ENCODE assay signal across 22 mouse cellular contexts in the genomic region with DNA sequence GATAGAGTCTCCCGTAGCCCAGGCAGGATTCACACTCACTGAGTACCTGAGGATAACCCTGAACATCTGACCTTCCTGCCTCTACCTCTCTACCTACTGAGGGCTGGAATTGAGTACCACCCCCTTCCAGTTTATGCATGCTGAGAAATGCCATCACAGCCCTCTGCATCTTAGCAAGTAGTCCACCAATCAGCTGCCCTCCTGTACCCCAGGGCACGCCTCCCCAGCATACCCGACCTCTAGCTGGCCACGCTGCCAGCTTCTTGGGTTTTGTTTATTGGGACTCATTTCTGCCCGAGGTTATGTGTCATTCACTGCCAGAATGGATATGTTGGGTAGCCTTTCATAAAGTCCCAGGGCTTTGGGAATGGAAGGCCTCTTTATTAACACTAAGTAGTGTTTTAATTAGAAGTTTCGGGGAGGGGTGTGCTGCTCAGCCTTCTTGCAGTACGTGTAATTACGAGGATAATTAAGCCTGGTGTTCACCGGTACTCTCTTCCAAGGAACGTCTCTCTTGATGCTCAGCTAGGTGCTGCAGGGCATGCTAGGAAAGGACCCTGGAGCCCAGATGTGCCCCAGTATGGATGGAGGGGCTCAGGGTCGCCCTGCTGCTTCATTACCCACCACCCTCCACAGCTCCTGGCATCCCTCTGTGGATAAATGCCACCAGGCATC. TPM values are rescaled to one million over a fixed set of nuclear protein-coding genes. Genes with fewer than 3 reads are reported as not detected.
DNase-seq lines count a peak whose midpoint lies in the region; ATAC-seq and TF ChIP-seq lines count a peak whose summit lies in the region.
"Had no signal": no experiment of that assay in that cellular context is flagged by ENCODE, and none has a peak within 500 bp of the region (broad histone marks: within the 10 kb centered on the region; RNA-seq: fewer than 3 reads in every experiment).

No protein-coding gene starts in this region.

- no peaks in the 10 kb centered on the region for H3K36me3 ChIP-seq in forebrain, embryonic 11.5 days (ENCODE audit: control insufficient read depth, insufficient read depth, low read length)
- no peaks in the 10 kb centered on the region for H3K36me3 ChIP-seq in forebrain, postnatal 0 days (ENCODE audit: insufficient read depth)
- H3K36me3 ChIP-seq in hindbrain, embryonic 16.5 days (ENCODE audit: control insufficient read depth, insufficient read depth, low read length) = no peaks in the 10 kb centered on the region
- H3K36me3 ChIP-seq in hindbrain, embryonic 12.5 days = no peaks in the 10 kb centered on the region
- no peaks in the 10 kb centered on the region for H3K36me3 ChIP-seq in forebrain, embryonic 13.5 days (ENCODE audit: poor library complexity, severe bottlenecking)
- H3K36me3 ChIP-seq in neural tube, embryonic 14.5 days (ENCODE audit: control insufficient read depth, insufficient read depth, low read length) = no peaks in the 10 kb centered on the region
- H3K36me3 ChIP-seq: embryonic facial prominence, embryonic 12.5 days; heart, embryonic 10.5 days; intestine, embryonic 15.5 days had no signal

- no peak for TF ChIP-seq CTCF in forebrain, postnatal 0 days (IDR thresholded peaks at IDR 0.05; ENCODE audit: low read depth)

- no peaks in the 10 kb centered on the region for H3K9me3 ChIP-seq in forebrain, embryonic 11.5 days (ENCODE audit: control insufficient read depth, low read length)
- H3K9me3 ChIP-seq in forebrain, postnatal 0 days (ENCODE audit: low read length) = no peaks in the 10 kb centered on the region
- H3K9me3 ChIP-seq in hindbrain, embryonic 16.5 days (ENCODE audit: control insufficient read depth, low read length) = no peaks in the 10 kb centered on the region
- H3K9me3 ChIP-seq in hindbrain, embryonic 12.5 days (replicated peaks) = no peaks in the 10 kb centered on the region
- no peaks in the 10 kb centered on the region for H3K9me3 ChIP-seq in forebrain, embryonic 13.5 days (replicated peaks)
- no peaks in the 10 kb centered on the region for H3K9me3 ChIP-seq in neural tube, embryonic 14.5 days (ENCODE audit: control insufficient read depth, low read length)
- H3K9me3 ChIP-seq: embryonic facial prominence, embryonic 12.5 days; heart, embryonic 10.5 days; intestine, embryonic 15.5 days had no signal

- ATAC-seq in forebrain, embryonic 11.5 days (replicated peaks; ENCODE audit: low FRiP score) = peak; percentile 70
- ATAC-seq in forebrain, postnatal 0 days = no peak
- ATAC-seq in hindbrain, embryonic 16.5 days = peak; percentile 56
- no peak for ATAC-seq in hindbrain, embryonic 12.5 days (ENCODE audit: low FRiP score)
- ATAC-seq in forebrain, embryonic 13.5 days = peak; percentile 58; the same call in 1 of the 2 replicates
- 0 out of 2 replicates have a peak, but pooled peaks have one; percentile 11 for ATAC-seq in neural tube, embryonic 14.5 days (ENCODE audit: low read depth)
- ATAC-seq in erythroid progenitor cell, adult 5-6 weeks (replicated peaks; ENCODE audit: low FRiP score, poor library complexity, severe bottlenecking) = no peak
- ATAC-seq: activated CD4-positive, CD25-positive, alpha-beta regulatory T cell, adult 4 months; intestine, embryonic 15.5 days; Patski had no signal

- peaks cover 6% of the 10 kb centered on the region; the same call in 1 of the 2 replicates for H3K4me1 ChIP-seq in forebrain, embryonic 11.5 days (replicated peaks; ENCODE audit: control insufficient read depth, insufficient read depth, low read length)
- H3K4me1 ChIP-seq in forebrain, postnatal 0 days (ENCODE audit: insufficient read depth) = no peaks in the 10 kb centered on the region
- H3K4me1 ChIP-seq in hindbrain, embryonic 16.5 days (ENCODE audit: control insufficient read depth, insufficient read depth, low read depth, low read length) = peaks cover 5% of the 10 kb centered on the region
- H3K4me1 ChIP-seq in hindbrain, embryonic 12.5 days = peaks cover 8% of the 10 kb centered on the region
- peaks cover 26% of the 10 kb centered on the region for H3K4me1 ChIP-seq in forebrain, embryonic 13.5 days
- H3K4me1 ChIP-seq in neural tube, embryonic 14.5 days (ENCODE audit: control insufficient read depth, insufficient read depth, low read length) = no peaks in the 10 kb centered on the region
- H3K4me1 ChIP-seq: intestine, embryonic 15.5 days had no signal

- WGBS in forebrain, embryonic 11.5 days = 52% methylated on average over 11 of the region's 11 CpGs
- WGBS in forebrain, postnatal 0 days = 32% methylated on average over 11 of the region's 11 CpGs
- WGBS in hindbrain, embryonic 16.5 days = 61% methylated on average over 11 of the region's 11 CpGs
- WGBS in hindbrain, embryonic 12.5 days = 74% methylated on average over 11 of the region's 11 CpGs
- WGBS in forebrain, embryonic 13.5 days = 39% methylated on average over 11 of the region's 11 CpGs
- 56% methylated on average over 11 of the region's 11 CpGs for WGBS in neural tube, embryonic 14.5 days

- no peak overlapping the region for H3K4me2 ChIP-seq in forebrain, embryonic 11.5 days (ENCODE audit: low read depth, low read length, severe bottlenecking)
- H3K4me2 ChIP-seq in forebrain, postnatal 0 days (ENCODE audit: low read depth) = no peak overlapping the region
- H3K4me2 ChIP-seq in hindbrain, embryonic 16.5 days (ENCODE audit: low read length) = no peak overlapping the region
- H3K4me2 ChIP-seq in hindbrain, embryonic 12.5 days (replicated peaks) = no peak overlapping the region
- H3K4me2 ChIP-seq in forebrain, embryonic 13.5 days = no peak overlapping the region
- no peak overlapping the region for H3K4me2 ChIP-seq in neural tube, embryonic 14.5 days (ENCODE audit: low read depth, low read length)
- H3K4me2 ChIP-seq: embryonic facial prominence, embryonic 12.5 days; intestine, embryonic 15.5 days had no signal

- H3K27ac ChIP-seq in forebrain, embryonic 11.5 days (ENCODE audit: low read depth, low read length) = no peak overlapping the region
- no peak overlapping the region for H3K27ac ChIP-seq in forebrain, postnatal 0 days (ENCODE audit: low read depth, low read length)
- no peak overlapping the region for H3K27ac ChIP-seq in hindbrain, embryonic 16.5 days (ENCODE audit: low read depth, low read length)
- no peak overlapping the region for H3K27ac ChIP-seq in hindbrain, embryonic 12.5 days
- H3K27ac ChIP-seq in forebrain, embryonic 13.5 days = no peak overlapping the region
- H3K27ac ChIP-seq in neural tube, embryonic 14.5 days (ENCODE audit: low read depth, low read length) = no peak overlapping the region
- H3K27ac ChIP-seq: embryonic facial prominence, embryonic 12.5 days; heart, embryonic 10.5 days; intestine, embryonic 15.5 days had no signal

- H3K9ac ChIP-seq in forebrain, embryonic 11.5 days (ENCODE audit: low read length) = no peak overlapping the region
- no peak overlapping the region for H3K9ac ChIP-seq in forebrain, postnatal 0 days
- H3K9ac ChIP-seq in hindbrain, embryonic 16.5 days (ENCODE audit: low read depth, low read length) = no peak overlapping the region
- H3K9ac ChIP-seq in hindbrain, embryonic 12.5 days = no peak overlapping the region
- no peak overlapping the region for H3K9ac ChIP-seq in forebrain, embryonic 13.5 days
- H3K9ac ChIP-seq in neural tube, embryonic 14.5 days (replicated peaks; ENCODE audit: low read depth, low read length) = no peak overlapping the region
- H3K9ac ChIP-seq: embryonic facial prominence, embryonic 12.5 days; intestine, embryonic 15.5 days had no signal

- no peaks in the 10 kb centered on the region for H3K27me3 ChIP-seq in forebrain, embryonic 11.5 days (ENCODE audit: control insufficient read depth, insufficient read depth, low read length)
- no peaks in the 10 kb centered on the region for H3K27me3 ChIP-seq in forebrain, postnatal 0 days (ENCODE audit: insufficient read depth, low read length)
- H3K27me3 ChIP-seq in hindbrain, embryonic 16.5 days (replicated peaks; ENCODE audit: control insufficient read depth, insufficient read depth, low read length) = no peaks in the 10 kb centered on the region
- H3K27me3 ChIP-seq in hindbrain, embryonic 12.5 days = no peaks in the 10 kb centered on the region
- H3K27me3 ChIP-seq in forebrain, embryonic 13.5 days = no peaks in the 10 kb centered on the region
- no peaks in the 10 kb centered on the region for H3K27me3 ChIP-seq in neural tube, embryonic 14.5 days (ENCODE audit: control insufficient read depth, insufficient read depth, low read length)
- H3K27me3 ChIP-seq: embryonic facial prominence, embryonic 12.5 days; intestine, embryonic 15.5 days; Patski had no signal

- H3K4me3 ChIP-seq in forebrain, embryonic 11.5 days (ENCODE audit: low read depth, low read length) = no peak overlapping the region
- no peak overlapping the region for H3K4me3 ChIP-seq in forebrain, postnatal 0 days (ENCODE audit: low read depth, low read length)
- H3K4me3 ChIP-seq in hindbrain, embryonic 16.5 days (ENCODE audit: low read length) = no peak overlapping the region
- H3K4me3 ChIP-seq in hindbrain, embryonic 12.5 days = no peak overlapping the region
- no peak overlapping the region for H3K4me3 ChIP-seq in forebrain, embryonic 13.5 days
- H3K4me3 ChIP-seq in neural tube, embryonic 14.5 days (ENCODE audit: low read depth, low read length) = no peak overlapping the region
- H3K4me3 ChIP-seq: embryonic facial prominence, embryonic 12.5 days; heart, embryonic 10.5 days; intestine, embryonic 15.5 days had no signal

- DNase-seq in forebrain, embryonic 11.5 days (ENCODE audit: low spot score) = peak; percentile 70
- DNase-seq in forebrain, postnatal 0 days = no peak
- DNase-seq in testis, postnatal 14 days (ENCODE audit: low spot score) = no peak
- DNase-seq: adrenal gland, postnatal 25 days; cerebellum, adult 11 months; cerebellum, adult 9-10 months; cerebellum, postnatal 25 days; gastrocnemius, postnatal 10 days; heart, adult 18-20 months; heart, postnatal 10 days; heart, postnatal 4 days; kidney, adult 18-20 months had no signal

RNA-seq across cellular contexts. Expression of a gene that starts 36.8 kb away (rescaled TPM):
- polyA plus RNA-seq in forebrain, embryonic 11.5 days (2014; fragmentation: Nextera tagmentation; extraction: Ambion mirVana) = 14.6 and 15.0 TPM in 2 replicates
- 16.8 and 19.5 TPM in 2 replicates for total RNA-seq in forebrain, postnatal 0 days (2014; rRNA removed)
- polyA plus RNA-seq in forebrain, postnatal 0 days (2015; fragmentation: Nextera tagmentation; extraction: Ambion mirVana) = 15.9 and 16.0 TPM in 2 replicates
- polyA plus RNA-seq in hindbrain, embryonic 16.5 days (2015; fragmentation: Nextera tagmentation; extraction: Ambion mirVana) = 14.9 and 17.7 TPM in 2 replicates
- 12.5 and 13.5 TPM in 2 replicates for polyA plus RNA-seq in hindbrain, embryonic 12.5 days (2016; fragmentation: Nextera tagmentation; extraction: Ambion mirVana)
- 16.4 and 17.5 TPM in 2 replicates for polyA plus RNA-seq in forebrain, embryonic 13.5 days (2015; fragmentation: Nextera tagmentation; extraction: Ambion mirVana)
- 14.8 and 15.4 TPM in 2 replicates for polyA plus RNA-seq in neural tube, embryonic 14.5 days (2014; fragmentation: Nextera tagmentation; extraction: Ambion mirVana)
- total RNA-seq in erythroid progenitor cell, adult 5-6 weeks (2015; ENCODE audit: low replicate concordance) = 2.2 and 5.4 TPM in 2 replicates
- total RNA-seq in erythroid progenitor cell, adult 5-6 weeks (2017; ENCODE audit: low replicate concordance) = 2.5 and 2.6 TPM in 2 replicates

RNA-seq across cellular contexts. Expression of a gene that starts 59.9 kb away (rescaled TPM):
- 41.5 and 50.8 TPM in 2 replicates for polyA plus RNA-seq in forebrain, embryonic 11.5 days (2014; fragmentation: Nextera tagmentation; extraction: Ambion mirVana)
- 14.6 and 18.6 TPM in 2 replicates for total RNA-seq in forebrain, postnatal 0 days (2014; rRNA removed)
- 42.3 and 49.1 TPM in 2 replicates for polyA plus RNA-seq in forebrain, postnatal 0 days (2015; fragmentation: Nextera tagmentation; extraction: Ambion mirVana)
- 43.2 and 46.6 TPM in 2 replicates for polyA plus RNA-seq in hindbrain, embryonic 16.5 days (2015; fragmentation: Nextera tagmentation; extraction: Ambion mirVana)
- 63.2 and 71.0 TPM in 2 replicates for polyA plus RNA-seq in hindbrain, embryonic 12.5 days (2016; fragmentation: Nextera tagmentation; extraction: Ambion mirVana)
- 96.4 and 102 TPM in 2 replicates for polyA plus RNA-seq in forebrain, embryonic 13.5 days (2015; fragmentation: Nextera tagmentation; extraction: Ambion mirVana)
- polyA plus RNA-seq in neural tube, embryonic 14.5 days (2014; fragmentation: Nextera tagmentation; extraction: Ambion mirVana) = 33.7 and 40.0 TPM in 2 replicates
- 69.2 and 88.4 TPM in 2 replicates for total RNA-seq in erythroid progenitor cell, adult 5-6 weeks (2015; ENCODE audit: low replicate concordance)
- total RNA-seq in erythroid progenitor cell, adult 5-6 weeks (2017; ENCODE audit: low replicate concordance) = 9.1 and 9.5 TPM in 2 replicates

Comparison
In these comparisons a context has a peak if more than half of its experiments do, and no peak if none do; other contexts are left out.
1. ATAC-seq: peak in forebrain, embryonic 11.5 days (single experiment), hindbrain, embryonic 16.5 days (single experiment), forebrain, embryonic 13.5 days (single experiment) and neural tube, embryonic 14.5 days (single experiment); none in forebrain, postnatal 0 days (single experiment), hindbrain, embryonic 12.5 days (single experiment) and erythroid progenitor cell, adult 5-6 weeks (single experiment).